Mouse (Mus musculus): ENCODE results near the gene 6030498E09Rik. TPM values are rescaled to one million over a fixed set of nuclear protein-coding genes. Genes with fewer than 3 reads are reported as not detected.

6030498E09Rik gene
- not detected in 2 replicates for total RNA-seq (2015)
- not detected in 2 replicates for total RNA-seq (2017)

DNA sequence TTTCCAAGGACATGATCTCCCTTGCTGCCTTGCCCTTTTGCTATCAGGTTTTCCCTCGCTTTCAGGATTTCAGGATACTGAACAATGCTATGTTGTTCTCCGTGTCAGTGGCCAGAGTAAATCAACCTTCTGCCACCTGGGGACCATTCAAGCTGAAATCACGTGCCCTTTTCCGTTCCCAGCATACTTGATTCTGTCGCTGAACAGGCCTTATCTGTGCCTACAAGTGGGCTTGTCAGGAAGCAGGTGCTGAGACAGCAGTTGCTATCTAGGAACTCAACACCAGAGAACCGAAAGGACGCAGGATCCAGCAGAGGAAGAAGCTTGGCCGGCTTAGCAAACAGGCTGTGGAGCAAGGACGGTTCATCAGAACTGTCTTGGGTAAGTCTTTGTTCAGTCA is at the start of gene 6030498E09Rik:
6030498E09Rik (plus strand) TSS at position 194 of the 400 bp plus-strand sequence.
- ATAC-seq (ENCODE audit: poor library complexity, severe bottlenecking) = no peak

DNA sequence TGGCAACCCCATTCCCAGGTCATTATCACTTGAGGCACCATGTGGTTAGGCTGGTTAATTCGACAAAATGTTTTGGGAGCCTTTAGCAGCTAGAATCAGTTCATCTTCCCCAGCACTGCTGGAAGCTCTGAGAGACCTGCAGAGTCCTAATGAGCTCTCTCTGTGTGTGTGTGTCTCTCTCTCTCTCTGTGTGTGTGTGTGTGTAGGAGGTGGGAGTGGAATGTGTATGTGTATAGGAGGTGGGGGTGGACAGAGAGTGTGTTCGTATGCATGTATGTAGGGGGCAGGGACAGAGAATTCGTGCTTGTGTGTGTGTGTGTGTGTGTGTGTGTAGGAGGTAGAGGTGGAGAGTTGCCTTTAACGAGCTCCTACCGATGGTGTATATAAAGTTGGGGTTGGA is 42.4 kb upstream of the 6030498E09Rik start:
- no peak for ATAC-seq (ENCODE audit: poor library complexity, severe bottlenecking)

DNA sequence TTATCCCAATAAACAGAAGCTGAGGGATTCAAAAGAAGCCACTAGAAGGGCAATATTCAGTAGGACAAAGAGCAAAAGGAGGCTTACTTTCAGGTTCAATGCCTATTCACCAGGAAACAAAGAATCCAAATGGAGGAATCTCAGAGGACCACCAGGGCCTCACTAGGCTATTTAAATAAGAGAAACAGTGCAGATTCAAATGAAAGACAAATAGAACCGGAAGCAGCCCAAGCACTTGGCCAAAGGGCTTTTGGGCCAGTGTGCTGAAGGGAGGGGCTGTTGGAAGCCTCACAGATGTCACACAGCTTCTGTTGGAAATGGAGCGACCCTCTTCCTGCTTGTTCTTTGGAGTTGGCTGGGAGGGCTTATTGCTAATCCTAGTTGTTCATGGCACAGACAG is 41.8 kb upstream of the 6030498E09Rik start:
- ATAC-seq (ENCODE audit: poor library complexity, severe bottlenecking) = no peak

DNA sequence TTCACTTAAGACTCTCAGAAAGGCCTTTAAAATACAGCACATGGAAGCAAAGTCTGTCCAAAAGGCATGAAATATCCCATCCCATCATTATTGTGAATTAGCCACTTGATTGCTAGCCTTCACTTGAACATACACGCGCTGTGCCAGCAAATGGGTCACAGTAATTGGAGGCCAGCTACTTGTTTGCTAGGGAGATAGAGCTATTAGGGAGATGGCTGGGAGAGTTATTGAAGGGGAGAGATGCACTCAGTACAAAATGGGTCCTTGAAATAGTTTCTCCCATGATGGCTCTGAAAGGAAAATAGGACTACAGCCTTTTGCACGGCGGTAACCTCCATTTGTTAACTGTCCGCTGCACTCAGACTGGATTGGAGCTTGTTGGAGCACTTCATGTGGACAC is 38.8 kb upstream of the 6030498E09Rik start:
- no peak for ATAC-seq (ENCODE audit: poor library complexity, severe bottlenecking)

DNA sequence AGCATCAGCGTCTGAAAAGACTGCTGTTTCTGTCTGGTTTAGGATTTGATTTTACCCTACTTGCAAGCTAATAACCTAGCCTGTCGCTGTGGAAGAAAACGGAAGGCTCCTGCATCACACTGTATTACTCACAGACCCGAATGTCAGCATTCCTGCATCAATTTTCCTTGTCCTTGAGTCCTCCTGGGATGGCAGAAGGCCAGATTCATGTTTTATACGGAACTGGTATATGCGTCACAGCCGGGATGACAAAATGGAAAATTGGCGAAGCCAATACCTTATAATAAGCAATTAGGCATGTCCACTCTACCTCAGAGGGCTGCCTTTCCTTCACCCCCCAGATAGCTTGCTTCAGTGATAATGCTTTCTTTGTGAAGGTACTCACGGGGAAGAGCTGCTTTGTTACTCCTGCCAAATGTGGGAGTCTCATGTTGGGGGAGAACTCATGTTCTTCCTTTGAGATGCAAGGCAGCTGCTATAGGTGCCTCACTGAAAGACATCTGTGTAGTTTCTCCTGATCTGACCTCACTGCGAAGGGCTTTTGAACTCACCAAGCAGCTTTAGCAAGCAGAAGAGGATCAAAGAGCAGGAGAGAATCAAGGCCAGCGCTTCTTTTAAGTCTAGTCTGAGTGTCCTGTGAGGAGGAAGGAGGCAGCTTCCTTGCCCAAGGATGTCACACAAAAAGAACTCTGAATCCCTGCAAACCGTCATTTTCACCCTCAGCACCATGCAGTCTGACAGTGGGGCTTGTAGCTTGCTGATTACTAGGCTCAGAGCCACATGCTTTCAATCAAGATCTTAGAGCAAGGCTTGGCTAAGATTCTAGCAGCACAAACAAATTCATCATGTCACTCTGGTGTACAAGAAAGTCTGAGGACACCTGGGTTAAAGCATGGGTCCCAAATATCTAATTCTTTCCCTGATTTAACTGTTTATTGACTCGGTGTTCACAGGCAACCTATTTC is 37.3 kb upstream of the 6030498E09Rik start:
- ATAC-seq (ENCODE audit: poor library complexity, severe bottlenecking) = no peak

DNA sequence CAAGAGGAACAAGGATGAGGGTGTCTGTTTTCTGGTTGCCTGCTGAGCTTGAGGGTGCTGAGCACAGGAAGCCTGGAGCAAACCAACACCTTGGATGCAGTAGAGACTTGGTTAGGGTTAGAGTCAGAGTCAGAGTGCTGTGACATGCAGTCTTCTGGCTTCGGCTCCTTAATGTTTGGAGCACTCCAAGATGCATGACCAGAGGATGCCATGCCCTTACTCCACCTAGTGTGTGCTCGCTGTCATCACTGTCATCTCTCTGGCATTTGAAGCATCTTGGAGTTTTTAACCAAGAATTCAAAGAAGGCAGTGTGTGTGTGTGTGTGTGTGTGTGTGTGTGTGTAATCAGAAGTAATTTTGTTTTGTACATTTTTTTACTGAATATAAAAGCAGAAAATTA is 1.0 kb upstream of the 6030498E09Rik start:
- no peak for ATAC-seq (ENCODE audit: poor library complexity, severe bottlenecking)

DNA sequence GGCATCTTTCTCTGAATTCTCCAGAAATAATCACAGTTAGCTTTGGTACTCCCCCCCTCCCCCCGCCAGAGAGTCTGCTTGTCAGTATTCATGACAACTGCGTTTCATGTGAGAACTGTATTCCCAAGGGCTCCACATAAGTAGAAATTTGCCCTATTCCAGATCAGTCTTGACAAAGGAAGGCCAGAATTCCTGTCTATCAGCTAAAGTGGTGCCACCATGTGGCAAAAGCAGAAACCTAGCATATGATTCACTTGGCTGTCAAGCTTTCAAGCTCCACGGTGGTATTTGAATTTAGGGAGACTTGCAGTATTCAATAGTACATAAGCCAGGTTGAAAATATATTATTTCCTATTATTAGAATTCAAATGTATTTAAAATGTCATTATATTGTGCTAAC is 585 bp upstream of the 6030498E09Rik start:
- ATAC-seq (ENCODE audit: poor library complexity, severe bottlenecking) = no peak

DNA sequence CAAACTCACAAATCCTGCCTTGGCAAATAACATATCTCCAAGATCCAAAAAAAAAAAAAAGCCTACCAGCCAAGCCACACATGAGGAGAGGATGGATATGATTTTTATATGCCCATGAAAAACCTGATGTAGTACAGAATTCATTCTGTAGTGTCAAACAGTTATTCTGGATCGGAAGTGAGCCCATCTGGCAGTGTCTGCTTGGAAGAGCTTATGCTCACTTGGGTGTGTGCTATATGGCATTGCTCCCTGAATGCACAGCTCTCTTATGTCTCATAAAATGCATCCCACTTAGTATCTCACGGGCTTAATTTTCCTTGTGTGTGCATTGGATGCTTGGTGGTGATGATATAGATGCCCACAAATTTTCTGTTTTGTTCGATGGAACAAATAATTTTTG is 21.9 kb downstream of the 6030498E09Rik start:
- ATAC-seq (ENCODE audit: poor library complexity, severe bottlenecking) = no peak

DNA sequence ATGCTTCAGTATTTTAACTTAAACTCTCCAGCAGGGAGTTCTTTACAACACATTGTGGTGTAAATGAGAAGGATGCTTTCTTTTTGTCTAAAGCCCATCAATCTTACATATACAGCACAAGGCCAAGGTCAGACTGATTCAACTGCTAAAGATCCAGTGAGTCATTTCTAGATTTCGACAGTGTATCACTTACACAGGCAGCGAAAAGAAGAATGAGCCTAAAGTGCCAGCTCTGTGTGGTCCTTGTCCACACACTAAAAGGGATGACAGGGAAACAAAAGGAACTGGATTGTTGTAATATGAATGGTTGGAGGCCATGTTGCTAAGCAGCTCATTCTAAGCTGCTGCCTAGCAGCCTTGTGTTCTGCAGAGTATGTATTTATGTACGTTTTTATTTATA is 41.5 kb downstream of the 6030498E09Rik start:
- no peak for ATAC-seq (ENCODE audit: poor library complexity, severe bottlenecking)

DNA sequence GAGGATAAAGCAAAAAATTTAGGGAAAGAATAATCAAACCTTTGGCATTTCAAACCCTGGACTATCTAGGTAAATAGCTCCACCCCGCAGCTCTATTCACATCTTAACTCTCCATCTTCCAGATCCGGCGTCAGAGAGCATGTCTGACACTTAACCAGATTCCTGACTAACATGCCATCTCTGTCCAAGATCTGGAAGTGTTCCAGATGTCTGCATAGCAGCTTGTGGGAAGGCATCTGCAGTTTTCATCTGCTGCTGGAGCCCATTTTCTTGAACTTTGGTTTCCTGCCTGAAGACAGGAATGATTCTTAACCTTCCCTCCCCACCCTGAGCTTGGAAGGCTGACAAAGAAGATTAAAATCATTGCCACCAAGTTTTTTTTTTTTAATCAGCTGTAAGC is 44.4 kb downstream of the 6030498E09Rik start:
- ATAC-seq (ENCODE audit: poor library complexity, severe bottlenecking) = no peak

DNA sequence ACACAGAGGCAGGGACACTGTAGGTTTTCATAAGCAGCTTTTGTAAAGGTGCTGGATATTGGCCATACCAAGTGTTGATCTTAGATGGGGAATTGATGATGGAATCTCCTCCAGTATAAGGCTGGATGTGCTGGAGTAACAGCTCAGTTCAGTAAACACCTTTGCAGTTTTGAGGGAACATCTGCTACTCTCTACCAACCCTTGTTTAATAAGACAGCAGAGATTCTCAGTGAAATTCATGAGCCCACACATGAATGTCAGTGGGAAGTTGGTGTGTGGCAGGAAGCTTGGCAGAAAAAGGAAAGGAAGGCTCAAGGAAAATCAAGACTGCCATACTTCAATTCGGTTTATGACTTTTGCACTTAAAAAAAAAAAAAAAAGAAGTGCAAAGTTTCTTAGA is 186.1 kb downstream of the 6030498E09Rik start:
- no peak for ATAC-seq (ENCODE audit: poor library complexity, severe bottlenecking)

DNA sequence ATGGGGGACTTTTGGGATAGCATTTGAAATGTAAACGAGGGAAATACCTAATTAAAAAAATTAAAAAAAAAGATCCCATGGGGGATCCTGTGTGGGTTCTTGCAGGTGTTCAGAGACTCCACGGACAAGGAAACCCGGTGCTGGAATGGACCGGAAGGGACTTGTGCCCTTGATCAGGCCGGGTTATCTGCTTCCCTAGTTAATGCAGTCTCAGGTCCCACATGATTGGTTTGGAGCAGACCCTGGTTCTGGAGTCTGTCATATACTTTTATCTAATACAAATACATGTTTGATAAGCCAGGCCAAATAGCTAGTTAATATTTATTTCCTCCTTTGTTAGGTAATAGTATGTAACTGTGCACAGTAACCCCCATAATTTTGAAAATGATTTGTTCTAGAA is 223.8 kb downstream of the 6030498E09Rik start:
- ATAC-seq (ENCODE audit: poor library complexity, severe bottlenecking) = no peak

Other genes with a start within 250 kb of the 6030498E09Rik start
- 65.6 and 75.3 TPM in 2 replicates for gene Cul4b, start 196.5 kb upstream of the 6030498E09Rik start, total RNA-seq (2015)
- 72.2 and 75.7 TPM in 2 replicates for gene Cul4b, start 196.5 kb upstream of the 6030498E09Rik start, total RNA-seq (2017)
- gene Mcts1, start 172.1 kb upstream of the 6030498E09Rik start, total RNA-seq (2015) = 131 and 160 TPM in 2 replicates
- 46.3 and 67.0 TPM in 2 replicates for gene Mcts1, start 172.1 kb upstream of the 6030498E09Rik start, total RNA-seq (2017)
- gene C1galt1c1, start 137.6 kb upstream of the 6030498E09Rik start, total RNA-seq (2015) = 347 and 386 TPM in 2 replicates
- gene C1galt1c1, start 137.6 kb upstream of the 6030498E09Rik start, total RNA-seq (2017) = 408 and 475 TPM in 2 replicates

Data from megakaryocyte, adult 5-6 weeks (primary cell).